Mouse (Mus musculus): ENCODE measurements around the gene Tspan9.
A peak's percentile ranks its signal among the peaks of the same experiment; 100 is the strongest.

Tspan9 gene

DNA sequence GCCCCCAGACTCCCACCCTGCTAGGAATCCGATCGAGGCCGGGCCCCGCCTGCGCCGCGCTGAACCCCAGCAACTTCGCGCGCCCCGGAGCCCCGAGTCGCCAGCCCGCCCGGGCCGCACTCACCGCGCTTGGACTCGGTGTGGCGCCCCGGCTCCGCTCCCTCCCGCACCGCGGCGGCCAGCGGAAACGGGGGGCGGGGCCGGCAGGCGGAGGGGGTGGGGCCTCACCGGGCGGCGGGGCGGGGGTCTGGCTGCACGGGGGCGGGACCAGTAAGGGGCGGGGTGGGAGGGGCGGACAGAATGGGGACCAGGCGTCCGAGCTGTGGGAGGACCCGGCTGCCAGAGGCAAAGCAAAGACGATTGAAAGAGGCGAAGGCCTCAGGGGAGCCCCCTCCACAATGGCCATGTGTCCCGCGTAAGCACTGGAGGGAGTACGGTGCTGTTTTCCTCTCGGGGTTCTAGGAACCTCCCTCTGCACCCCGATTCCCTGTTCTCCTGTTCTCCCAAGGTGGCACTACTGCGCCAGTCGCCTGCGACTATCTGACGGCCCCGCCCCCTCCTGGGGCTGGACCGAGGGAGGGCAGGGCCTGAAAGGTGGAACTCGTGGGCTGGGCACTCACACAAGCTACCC, at the start of gene Tspan9:
Gene Tspan9 (minus strand): TSS at position 205 of the 631 bp plus-strand sequence.
- peak; percentile 90 to 95 for DNase-seq (ENCODE audit: inconsistent age in 2 of 2, low spot score in 1 of 2)

DNA sequence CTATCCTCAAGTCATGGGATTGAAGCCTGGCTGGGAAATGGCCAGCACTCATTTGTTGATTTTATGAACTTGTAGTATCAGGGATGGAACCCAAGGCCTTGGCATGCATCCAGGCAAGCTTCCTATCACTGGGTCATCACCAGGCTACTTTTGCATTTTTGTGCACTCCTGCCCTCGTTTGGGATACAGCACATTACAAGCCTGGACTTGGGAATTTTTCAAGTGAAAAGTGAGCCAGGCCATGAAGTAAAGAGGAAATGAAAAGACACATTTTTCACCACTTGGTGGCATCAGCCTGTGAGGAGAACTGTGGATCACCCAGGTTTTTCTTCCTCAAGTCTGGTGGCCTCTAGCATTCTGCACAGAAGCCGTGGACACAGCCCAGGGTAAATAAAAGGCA, 40.1 kb upstream of the Tspan9 start:
- peak in 1 of 2 experiments; percentile 58 for DNase-seq (ENCODE audit: inconsistent age in 2 of 2, low spot score in 1 of 2)

GRCm38 (mm10) chr6:128181176-128181575, 37.8 kb upstream of the Tspan9 start:
- peak in 1 of 2 experiments; percentile 63 for DNase-seq (ENCODE audit: inconsistent age in 2 of 2, low spot score in 1 of 2)

- peak in 1 of 2 experiments; percentile 33 for DNase-seq (ENCODE audit: inconsistent age in 2 of 2, low spot score in 1 of 2)
These were observed 36.3 kb upstream of the Tspan9 start for GRCm38 (mm10) chr6:128179651-128180050.

- DNase-seq (ENCODE audit: inconsistent age in 2 of 2, low spot score in 1 of 2), result peak; percentile 44 to 69
These were observed 35.9 kb upstream of the Tspan9 start for GRCm38 (mm10) chr6:128179247-128179646.

DNA sequence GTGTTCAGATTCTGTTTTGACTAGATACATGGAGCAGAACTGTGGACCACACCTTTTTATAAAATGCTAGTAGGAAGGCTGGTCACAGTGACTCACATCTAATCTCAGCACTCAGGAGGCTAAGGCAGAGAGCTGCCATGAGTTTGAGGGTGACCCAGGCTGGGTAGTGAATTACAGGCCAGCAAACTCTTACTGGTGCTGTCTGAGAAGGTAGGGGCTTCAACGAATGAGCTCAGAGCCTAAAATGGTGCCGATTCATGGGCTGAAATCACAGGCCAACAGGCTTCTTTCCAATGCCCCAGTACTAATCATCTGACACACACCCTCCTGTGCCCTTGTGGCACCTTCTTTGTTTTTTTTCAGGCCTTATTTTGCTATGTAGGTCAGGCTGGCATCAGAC, 35.3 kb upstream of the Tspan9 start:
- DNase-seq (ENCODE audit: inconsistent age in 2 of 2, low spot score in 1 of 2), result peak in 1 of 2 experiments; percentile 33

DNA sequence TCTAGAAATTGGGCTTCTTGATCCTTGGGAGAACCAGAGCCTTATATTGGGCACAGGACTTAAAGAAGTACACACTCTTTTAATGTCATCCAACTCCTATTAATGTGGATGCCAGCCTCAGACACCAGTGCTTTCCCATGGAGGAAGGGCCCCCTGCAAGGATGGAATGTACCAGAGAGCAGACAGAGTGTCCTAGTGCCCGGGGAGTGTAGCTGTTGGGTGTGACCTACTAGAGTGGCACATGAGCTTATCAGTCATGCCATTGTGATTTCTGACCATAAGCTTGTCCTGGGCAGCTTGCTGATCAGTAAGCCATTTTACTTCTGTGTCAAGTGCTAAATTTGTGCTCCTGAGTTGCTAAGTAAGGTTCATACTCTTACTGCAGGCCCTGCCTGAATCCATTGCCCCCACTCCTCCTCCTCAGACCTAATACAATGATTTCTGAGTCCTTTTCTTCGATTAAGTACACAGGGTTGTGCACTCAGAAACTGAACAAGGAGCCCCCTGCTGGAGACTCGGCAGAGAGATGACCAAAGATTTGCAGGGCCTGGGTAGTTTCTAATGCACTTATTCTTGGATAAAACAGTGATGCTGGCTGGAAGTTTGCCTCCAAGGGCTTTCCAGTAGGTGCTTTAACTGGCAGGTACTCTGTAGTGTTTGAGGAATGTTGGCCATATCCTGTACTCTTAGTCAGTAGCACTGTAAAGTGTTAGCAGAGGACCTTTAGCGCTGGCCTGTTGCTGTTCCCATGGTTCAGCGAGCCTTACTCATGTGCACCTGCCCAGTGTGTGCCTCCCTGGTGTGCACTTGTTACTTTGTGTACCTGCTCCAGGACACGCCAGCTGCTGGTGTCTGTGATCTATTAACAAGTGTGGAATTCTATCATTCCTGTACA, 25.6 kb upstream of the Tspan9 start:
- DNase-seq (ENCODE audit: inconsistent age in 2 of 2, low spot score in 1 of 2), result peak; percentile 28 to 70

DNA sequence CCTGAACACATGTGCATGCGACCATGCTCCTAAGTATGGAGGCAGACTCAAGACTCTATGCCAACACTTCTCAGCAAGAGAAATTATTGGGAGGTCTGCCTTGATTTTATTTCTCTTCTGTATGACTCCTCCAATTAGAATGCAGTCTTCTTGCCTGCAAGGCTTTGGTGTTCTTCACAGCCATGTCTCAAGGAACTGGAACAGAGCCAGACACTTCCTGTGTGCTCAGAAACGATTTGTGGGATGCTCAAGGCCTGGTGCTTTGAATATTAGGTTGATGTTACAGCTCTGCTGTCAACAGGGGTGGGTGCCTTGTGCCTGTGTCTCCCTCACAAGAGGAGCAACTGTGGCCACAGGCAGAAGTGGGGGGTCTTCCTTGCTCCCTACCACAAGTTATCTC, 22.2 kb upstream of the Tspan9 start:
- DNase-seq (ENCODE audit: inconsistent age in 2 of 2, low spot score in 1 of 2), result no peak

DNA sequence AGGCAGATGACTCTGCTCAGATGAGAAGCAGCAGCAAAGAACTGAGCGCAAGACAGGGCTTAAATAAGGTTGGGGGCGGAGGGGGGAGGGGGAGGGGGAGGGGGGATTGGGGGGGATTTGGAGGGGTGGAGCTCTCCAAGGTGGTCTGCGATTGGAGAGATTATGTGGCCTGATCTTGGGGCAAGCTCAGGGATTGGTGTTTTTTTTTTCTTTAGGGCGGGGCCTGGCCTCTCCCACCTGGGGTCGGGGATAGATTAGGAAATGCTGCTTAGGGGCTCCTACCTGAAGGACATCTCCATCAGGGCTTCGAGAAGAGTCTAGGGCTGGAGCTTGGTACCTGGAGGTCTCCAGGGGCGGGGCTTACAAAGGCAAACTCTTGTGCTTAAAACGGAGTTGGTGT, 21.2 kb upstream of the Tspan9 start:
- no peak for DNase-seq (ENCODE audit: inconsistent age in 2 of 2, low spot score in 1 of 2)

DNA sequence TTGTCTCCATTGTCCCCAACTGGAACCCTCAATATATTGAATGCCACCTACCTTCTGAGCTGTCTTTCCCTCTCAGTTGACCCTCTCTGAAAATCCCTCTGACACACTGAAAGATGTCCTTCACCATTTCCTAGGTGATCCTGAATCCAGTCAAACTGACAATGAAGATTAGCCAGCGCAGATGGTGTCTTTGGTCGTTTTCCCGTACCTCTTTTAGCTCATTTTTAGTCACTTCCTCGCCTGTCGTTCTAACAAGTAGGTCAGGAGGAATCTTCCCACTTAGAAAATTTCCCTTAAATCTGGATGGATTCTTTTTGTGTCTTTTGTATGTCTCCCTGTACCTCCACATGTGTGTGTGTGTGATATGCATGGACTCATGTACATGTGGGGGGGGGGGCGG, 15.7 kb upstream of the Tspan9 start:
- DNase-seq (ENCODE audit: inconsistent age in 2 of 2, low spot score in 1 of 2), result no peak

GRCm38 (mm10) chr6:128158031-128158430, 14.6 kb upstream of the Tspan9 start:
- no peak for DNase-seq (ENCODE audit: inconsistent age in 2 of 2, low spot score in 1 of 2)

DNA sequence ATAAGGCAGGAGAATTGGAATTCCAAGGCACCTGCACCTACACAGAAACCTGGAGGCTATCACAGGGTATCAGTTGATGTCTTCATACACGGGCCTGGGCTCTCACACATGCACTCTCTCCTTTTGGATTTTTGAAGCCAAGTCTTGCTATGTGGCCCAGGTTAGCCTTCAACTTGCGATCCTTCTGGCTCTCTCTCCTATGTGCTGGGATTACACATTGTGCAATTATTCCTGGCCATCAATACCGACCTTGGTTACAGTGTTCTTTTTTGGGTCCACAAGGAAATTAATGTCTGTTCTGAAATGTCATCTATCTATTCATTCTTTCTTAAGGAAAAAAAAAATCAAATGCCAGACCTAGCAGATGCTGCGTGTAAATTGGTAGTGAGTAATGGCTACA, 13.1 kb upstream of the Tspan9 start:
- DNase-seq (ENCODE audit: inconsistent age in 2 of 2, low spot score in 1 of 2), result peak; percentile 37 to 75

DNA sequence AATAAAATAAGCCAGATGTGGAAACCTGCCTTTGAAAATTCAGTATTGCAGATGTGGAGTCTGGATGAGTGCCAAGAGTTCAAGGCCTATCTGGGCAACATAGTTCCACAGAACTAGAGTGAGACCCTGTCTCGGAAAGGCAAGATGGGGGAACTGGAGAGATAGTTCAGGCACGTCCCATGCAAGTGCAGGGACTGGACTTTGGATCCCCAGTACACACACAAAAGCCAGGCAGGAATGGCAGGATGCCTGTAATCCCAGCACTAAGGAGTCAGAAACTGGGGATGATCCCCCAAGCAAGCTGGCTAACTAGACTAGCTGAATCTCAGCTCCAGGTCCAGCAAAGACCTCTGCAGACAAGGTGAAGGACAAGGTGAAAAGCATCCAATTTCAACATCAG, 12.5 kb upstream of the Tspan9 start:
- DNase-seq (ENCODE audit: inconsistent age in 2 of 2, low spot score in 1 of 2), result peak in 1 of 2 experiments; percentile 63

DNA sequence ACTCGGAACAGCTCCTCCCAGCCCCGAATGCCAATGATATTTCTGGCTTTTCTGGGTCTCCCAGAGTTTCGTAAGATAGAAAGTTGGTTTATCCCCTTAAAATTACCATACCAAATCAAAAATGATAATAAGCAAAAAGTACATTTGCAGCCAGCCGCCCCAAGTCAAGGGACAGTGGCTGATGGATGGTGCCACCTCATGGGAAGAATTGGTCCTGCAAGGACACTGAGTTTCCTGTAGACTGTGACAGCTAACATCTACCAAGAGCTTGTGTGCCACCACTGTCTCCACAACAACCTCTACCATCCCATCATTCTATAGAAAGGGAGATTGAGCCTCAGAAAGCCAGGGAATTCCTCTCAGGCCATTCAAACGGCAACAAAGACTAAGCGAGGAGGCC, 2.4 kb upstream of the Tspan9 start:
- peak; percentile 61 to 85 for DNase-seq (ENCODE audit: inconsistent age in 2 of 2, low spot score in 1 of 2)

DNA sequence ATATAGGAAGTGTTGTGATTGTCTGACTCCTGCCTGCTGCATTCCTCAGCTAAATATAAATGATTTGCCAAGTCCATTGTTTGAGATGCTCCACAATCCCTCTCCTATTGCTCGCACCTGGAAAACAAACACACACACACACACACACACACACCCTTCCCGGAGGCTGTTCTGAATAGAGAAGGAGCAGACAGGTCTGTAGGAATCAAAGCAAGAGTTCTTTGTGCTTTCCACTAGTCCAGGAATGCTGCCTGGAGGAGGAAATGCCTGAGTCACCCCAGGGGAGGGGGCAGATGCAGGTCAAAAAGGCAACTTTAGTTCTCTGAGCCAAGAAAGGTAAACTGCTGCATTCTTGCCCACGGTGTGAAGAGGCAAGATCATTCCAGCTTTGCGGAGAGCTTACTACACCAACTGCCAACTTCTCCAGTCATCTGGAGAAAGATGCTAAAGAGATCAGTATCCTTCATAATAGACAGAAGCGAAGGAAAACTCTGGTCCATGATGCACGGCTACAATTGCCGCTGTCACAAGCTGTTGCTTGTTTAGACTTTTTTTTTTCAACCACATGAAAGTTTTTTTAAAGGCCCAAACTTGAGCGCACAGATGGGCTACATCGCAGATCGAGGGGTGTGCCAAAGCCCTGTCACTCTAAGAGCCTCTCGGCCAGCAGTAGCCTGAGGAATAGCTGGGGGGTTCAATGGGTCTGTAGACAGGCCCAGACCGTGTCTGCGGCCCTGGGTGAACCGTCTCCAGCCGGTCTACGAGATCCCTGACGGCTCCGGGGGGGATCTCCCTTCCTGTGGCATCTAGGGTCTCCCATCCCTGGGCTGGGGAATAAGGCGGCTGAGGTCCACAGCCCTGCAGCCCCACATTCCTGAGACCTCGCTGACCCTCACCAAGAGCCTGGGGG, 770 bp downstream of the Tspan9 start:
- DNase-seq (ENCODE audit: inconsistent age in 2 of 2, low spot score in 1 of 2), result peak; percentile 48 to 68

GRCm38 (mm10) chr6:128140724-128141123, 2.7 kb downstream of the Tspan9 start:
- DNase-seq (ENCODE audit: inconsistent age in 2 of 2, low spot score in 1 of 2), result peak in 1 of 2 experiments; percentile 39

GRCm38 (mm10) chr6:128137855-128138254, 5.5 kb downstream of the Tspan9 start:
- DNase-seq (ENCODE audit: inconsistent age in 2 of 2, low spot score in 1 of 2), result peak in 1 of 2 experiments; percentile 56

DNA sequence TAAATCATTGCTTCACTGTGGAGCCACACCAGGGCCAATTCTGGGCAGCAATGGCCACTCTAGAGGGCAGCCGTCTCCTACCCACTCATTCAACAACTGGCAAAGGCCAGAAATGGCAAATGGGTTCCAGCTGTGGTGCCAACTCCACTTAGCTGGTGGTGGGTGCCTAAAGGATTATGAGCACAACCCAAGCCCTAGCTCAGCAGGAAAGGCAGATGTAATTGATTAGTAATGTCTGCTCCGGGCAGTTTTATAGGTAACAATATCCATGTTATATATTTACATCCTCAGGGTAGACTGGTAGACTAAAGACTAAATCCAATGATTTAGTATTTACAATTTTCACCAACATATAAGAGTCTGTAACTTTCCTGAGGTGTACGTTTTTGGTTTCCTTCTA, 6.7 kb downstream of the Tspan9 start:
- no peak for DNase-seq (ENCODE audit: inconsistent age in 2 of 2, low spot score in 1 of 2)

GRCm38 (mm10) chr6:128135459-128135858, 7.9 kb downstream of the Tspan9 start:
- peak; percentile 41 to 43 for DNase-seq (ENCODE audit: inconsistent age in 2 of 2, low spot score in 1 of 2)

GRCm38 (mm10) chr6:128135006-128135405, 8.4 kb downstream of the Tspan9 start:
- DNase-seq (ENCODE audit: inconsistent age in 2 of 2, low spot score in 1 of 2), result no peak
